Mouse (Mus musculus): ENCODE measurements at regions not wholly inside any gene's neighbourhood (a gene's known extent, or its start where the extent isn't known, plus 50 kb on each side); places are given as distances from the start of the nearest gene placed in this dataset.

DNA sequence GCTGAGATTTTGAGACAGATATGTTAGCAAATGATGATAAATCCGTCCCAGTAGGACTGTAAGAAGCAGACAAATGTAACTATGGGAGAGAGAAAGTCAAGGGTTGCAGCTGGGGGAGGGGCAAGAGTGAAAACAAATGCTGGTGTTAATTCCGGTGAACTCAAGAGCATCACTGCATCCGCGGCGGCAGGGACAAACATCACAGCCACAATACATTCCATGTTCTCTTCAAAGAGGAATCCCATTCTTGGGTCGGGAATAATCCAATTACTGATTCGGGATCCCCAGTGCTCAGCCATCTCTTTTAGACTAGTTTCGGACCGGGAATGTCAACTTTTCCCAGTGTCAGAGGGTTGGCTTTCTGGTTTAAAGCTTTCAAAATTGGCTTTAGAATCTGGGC is 243.5 kb upstream of the Irx5 start:
- Histone ChIP-seq H3K27ac (ENCODE audit: low read depth) (no peak overlapping the region), H3K4me3 (ENCODE audit: low read depth, low read length) (no peak overlapping the region), H3K27me3 (replicated peaks; ENCODE audit: control insufficient read depth, insufficient read depth, low read length) (no peaks in the 10 kb centered on the region), H3K4me1 (replicated peaks; ENCODE audit: control insufficient read depth, insufficient read depth, low read length) (peaks cover 10% of the 10 kb centered on the region; the same call in 1 of the 2 replicates), H3K36me3 (ENCODE audit: control insufficient read depth, insufficient read depth, low read length) (no peaks in the 10 kb centered on the region), H3K4me2 (ENCODE audit: low read length) (peak overlapping the region; percentile 11; the same call in 1 of the 2 replicates), H3K9ac (ENCODE audit: low read length) (no peak overlapping the region), H3K9me3 (ENCODE audit: control insufficient read depth, low read length) (no peaks in the 10 kb centered on the region)
- ATAC-seq (replicated peaks; ENCODE audit: low FRiP score, low TSS enrichment, low read depth) (no peak), DNase-seq (ENCODE audit: low spot score) (no peak)
- 16% methylated on average over 9 of the region's 9 CpGs for WGBS

- Histone ChIP-seq H3K9ac (ENCODE audit: low read length) (no peak overlapping the region), H3K4me2 (ENCODE audit: low read length) (no peak overlapping the region), H3K27me3 (replicated peaks; ENCODE audit: control insufficient read depth, insufficient read depth, low read length) (no peaks in the 10 kb centered on the region), H3K4me1 (replicated peaks; ENCODE audit: control insufficient read depth, insufficient read depth, low read length) (peaks cover 10% of the 10 kb centered on the region; the same call in 1 of the 2 replicates), H3K4me3 (ENCODE audit: low read depth, low read length) (no peak overlapping the region), H3K36me3 (ENCODE audit: control insufficient read depth, insufficient read depth, low read length) (no peaks in the 10 kb centered on the region), H3K9me3 (ENCODE audit: control insufficient read depth, low read length) (no peaks in the 10 kb centered on the region), H3K27ac (ENCODE audit: low read depth) (no peak overlapping the region)
- WGBS, result 65% methylated on average over 4 of the region's 4 CpGs
- no peak for DNase-seq (ENCODE audit: low spot score)
- no peak for ATAC-seq (replicated peaks; ENCODE audit: low FRiP score, low TSS enrichment, low read depth)
These were observed 244.0 kb upstream of the Irx5 start for GRCm38 (mm10) chr8:92113386-92113785.

DNA sequence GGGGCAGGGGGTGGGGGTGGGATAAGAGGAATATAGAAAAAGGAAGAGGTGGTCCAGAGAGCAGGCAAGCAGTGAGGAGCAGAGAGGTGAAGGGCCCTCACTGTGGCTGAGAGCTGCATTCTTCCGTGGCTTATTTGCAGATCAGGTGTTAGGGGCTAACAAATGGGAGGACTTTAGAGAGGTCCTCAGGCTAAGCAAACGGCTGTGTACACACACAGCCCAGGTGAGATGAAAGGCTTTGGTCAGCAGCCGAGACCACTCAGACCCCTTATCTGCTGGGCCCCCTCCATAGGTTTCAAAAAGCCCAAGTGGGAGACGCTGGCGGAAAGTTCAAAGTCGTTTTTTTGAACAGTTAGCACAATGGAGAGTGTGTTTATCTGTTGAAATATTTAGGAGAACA is 252.9 kb upstream of the Irx5 start:
- WGBS, result 45% methylated on average over 6 of the region's 6 CpGs
- no peak overlapping the region for H3K27ac ChIP-seq (ENCODE audit: low read depth)
- DNase-seq (ENCODE audit: low spot score) (no peak), ATAC-seq (replicated peaks; ENCODE audit: low FRiP score, low TSS enrichment, low read depth) (no peak)
- H3K36me3 ChIP-seq (ENCODE audit: control insufficient read depth, insufficient read depth, low read length), result no peaks in the 10 kb centered on the region
- no peaks in the 10 kb centered on the region for H3K4me1 ChIP-seq (replicated peaks; ENCODE audit: control insufficient read depth, insufficient read depth, low read length)
- no peak overlapping the region for H3K9ac ChIP-seq (ENCODE audit: low read length)
- no peak overlapping the region for H3K4me2 ChIP-seq (ENCODE audit: low read length)
- H3K9me3 ChIP-seq (ENCODE audit: control insufficient read depth, low read length), result no peaks in the 10 kb centered on the region
- no peak overlapping the region for H3K4me3 ChIP-seq (ENCODE audit: low read depth, low read length)
- no peaks in the 10 kb centered on the region for H3K27me3 ChIP-seq (replicated peaks; ENCODE audit: control insufficient read depth, insufficient read depth, low read length)

GRCm38 (mm10) chr8:92102521-92102920 is 254.9 kb upstream of the Irx5 start:
- Histone ChIP-seq H3K27ac (ENCODE audit: low read depth) (no peak overlapping the region), H3K9ac (ENCODE audit: low read length) (no peak overlapping the region), H3K9me3 (ENCODE audit: control insufficient read depth, low read length) (no peaks in the 10 kb centered on the region), H3K27me3 (replicated peaks; ENCODE audit: control insufficient read depth, insufficient read depth, low read length) (no peaks in the 10 kb centered on the region), H3K4me3 (ENCODE audit: low read depth, low read length) (no peak overlapping the region), H3K36me3 (ENCODE audit: control insufficient read depth, insufficient read depth, low read length) (no peaks in the 10 kb centered on the region), H3K4me2 (ENCODE audit: low read length) (no peak overlapping the region), H3K4me1 (replicated peaks; ENCODE audit: control insufficient read depth, insufficient read depth, low read length) (no peaks in the 10 kb centered on the region)
- no peak for ATAC-seq (replicated peaks; ENCODE audit: low FRiP score, low TSS enrichment, low read depth)
- no peak for DNase-seq (ENCODE audit: low spot score)
- WGBS, result 88% methylated on average over 4 of the region's 4 CpGs

DNA sequence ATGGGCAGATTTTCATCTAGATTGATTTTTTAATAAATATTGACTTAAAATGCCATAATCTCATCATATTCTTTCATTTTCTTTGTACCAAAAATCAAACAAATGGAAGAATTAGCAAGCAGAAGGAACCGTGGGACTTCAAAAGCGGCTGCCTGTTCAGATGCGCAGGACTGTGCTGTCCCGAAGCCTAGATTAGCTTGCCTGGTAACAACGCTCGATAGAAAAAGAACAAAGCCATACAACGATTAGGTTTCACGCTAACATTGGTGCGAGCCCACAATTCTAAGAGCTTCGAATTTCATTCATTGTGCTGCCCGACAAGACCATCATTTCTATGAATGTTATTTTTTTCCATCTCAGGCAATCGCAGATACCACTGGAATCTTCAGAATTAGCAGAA is 262.1 kb upstream of the Irx5 start:
- H3K4me2 ChIP-seq (ENCODE audit: low read length), result no peak overlapping the region
- no peak overlapping the region for H3K27ac ChIP-seq (ENCODE audit: low read depth)
- 89% methylated on average over 12 of the region's 12 CpGs for WGBS

DNA sequence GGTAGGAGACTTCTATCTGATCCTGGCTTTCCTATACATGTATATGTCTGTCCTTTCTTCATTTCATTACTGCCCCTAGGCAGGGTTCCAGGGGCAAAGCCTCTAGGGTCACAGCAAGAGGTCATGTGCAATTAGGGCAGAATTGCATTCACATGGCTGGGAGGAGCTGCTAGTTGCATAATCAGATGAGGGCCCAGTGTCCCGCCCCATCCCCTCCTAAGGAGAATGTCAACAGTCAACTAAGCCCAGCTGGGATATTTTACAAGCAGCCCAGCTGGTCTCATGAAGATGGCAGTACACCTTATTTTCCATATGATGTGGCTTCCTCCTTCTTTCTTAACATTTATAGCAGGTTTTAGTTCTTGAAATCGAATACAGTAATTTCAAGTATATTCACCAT is 273.3 kb upstream of the Irx5 start:
- no peak overlapping the region for H3K27ac ChIP-seq (ENCODE audit: low read depth)
- no peak overlapping the region for H3K4me2 ChIP-seq (ENCODE audit: low read length)
- WGBS, result 56% methylated on average over 2 of the region's 2 CpGs
- DNase-seq (ENCODE audit: low spot score) (no peak), ATAC-seq (replicated peaks; ENCODE audit: low FRiP score, low TSS enrichment, low read depth) (no peak)
- H3K27me3 ChIP-seq (replicated peaks; ENCODE audit: control insufficient read depth, insufficient read depth, low read length), result no peaks in the 10 kb centered on the region
- no peaks in the 10 kb centered on the region for H3K9me3 ChIP-seq (ENCODE audit: control insufficient read depth, low read length)
- H3K9ac ChIP-seq (ENCODE audit: low read length), result no peak overlapping the region
- no peaks in the 10 kb centered on the region for H3K4me1 ChIP-seq (replicated peaks; ENCODE audit: control insufficient read depth, insufficient read depth, low read length)
- no peak overlapping the region for H3K4me3 ChIP-seq (ENCODE audit: low read depth, low read length)
- H3K36me3 ChIP-seq (ENCODE audit: control insufficient read depth, insufficient read depth, low read length), result no peaks in the 10 kb centered on the region

More for the DNA sequence above, 262.1 kb upstream of the Irx5 start:
- no peak overlapping the region for H3K9ac ChIP-seq (ENCODE audit: low read length)
- H3K4me1 ChIP-seq (replicated peaks; ENCODE audit: control insufficient read depth, insufficient read depth, low read length), result no peaks in the 10 kb centered on the region
- H3K9me3 ChIP-seq (ENCODE audit: control insufficient read depth, low read length), result no peaks in the 10 kb centered on the region
- H3K4me3 ChIP-seq (ENCODE audit: low read depth, low read length), result no peak overlapping the region
- DNase-seq (ENCODE audit: low spot score) (no peak), ATAC-seq (replicated peaks; ENCODE audit: low FRiP score, low TSS enrichment, low read depth) (no peak)
- no peaks in the 10 kb centered on the region for H3K27me3 ChIP-seq (replicated peaks; ENCODE audit: control insufficient read depth, insufficient read depth, low read length)
- H3K36me3 ChIP-seq (ENCODE audit: control insufficient read depth, insufficient read depth, low read length), result no peaks in the 10 kb centered on the region

DNA sequence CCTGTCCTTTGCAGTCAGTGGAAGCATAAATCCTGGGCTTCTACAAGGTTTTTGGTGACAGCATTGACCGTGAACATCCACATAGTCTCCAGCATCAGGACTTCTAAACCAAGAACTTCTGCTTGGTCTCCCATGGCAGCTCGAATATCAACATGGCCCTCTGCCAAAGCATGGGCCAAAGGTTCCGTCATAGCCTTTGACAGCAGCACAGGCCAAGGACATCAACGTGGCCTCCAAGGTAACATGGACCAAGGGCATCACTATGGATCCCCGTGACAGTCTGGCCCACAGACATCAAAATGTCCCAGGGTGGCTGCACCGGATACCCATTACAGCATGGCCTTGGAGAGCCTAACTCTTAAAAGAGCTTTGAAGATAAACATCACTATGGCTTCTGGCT is 275.5 kb upstream of the Irx5 start:
- 81% methylated on average over 6 of the region's 6 CpGs for WGBS

DNA sequence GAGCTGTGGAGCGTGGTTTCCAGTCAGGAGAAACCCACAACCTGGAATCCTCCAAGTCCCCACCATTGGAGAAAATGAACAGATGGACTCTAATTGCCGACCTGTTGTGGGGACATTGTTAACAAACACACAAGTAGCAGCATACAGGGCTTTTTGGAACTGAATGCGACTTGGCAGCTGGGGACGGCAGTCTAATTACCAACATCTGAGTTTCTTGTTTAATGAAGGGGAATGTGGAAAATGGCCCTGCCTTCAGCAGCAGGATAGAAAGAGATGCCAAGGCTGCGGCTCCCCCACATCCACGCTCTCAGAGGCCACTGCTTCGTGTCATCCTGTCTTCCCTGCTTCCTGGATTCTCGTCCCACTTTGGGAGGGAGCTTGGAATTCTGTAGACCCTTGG is 276.6 kb upstream of the Irx5 start:
- no peak for ATAC-seq (replicated peaks; ENCODE audit: low FRiP score, low TSS enrichment, low read depth)
- Histone ChIP-seq H3K9ac (ENCODE audit: low read length) (no peak overlapping the region), H3K4me3 (ENCODE audit: low read depth, low read length) (no peak overlapping the region), H3K9me3 (ENCODE audit: control insufficient read depth, low read length) (no peaks in the 10 kb centered on the region), H3K4me1 (replicated peaks; ENCODE audit: control insufficient read depth, insufficient read depth, low read length) (no peaks in the 10 kb centered on the region), H3K27ac (ENCODE audit: low read depth) (no peak overlapping the region), H3K4me2 (ENCODE audit: low read length) (no peak overlapping the region), H3K27me3 (replicated peaks; ENCODE audit: control insufficient read depth, insufficient read depth, low read length) (no peaks in the 10 kb centered on the region), H3K36me3 (ENCODE audit: control insufficient read depth, insufficient read depth, low read length) (no peaks in the 10 kb centered on the region)
- 85% methylated on average over 8 of the region's 8 CpGs for WGBS
- DNase-seq (ENCODE audit: low spot score), result no peak

More for the DNA sequence above, 275.5 kb upstream of the Irx5 start:
- ATAC-seq (replicated peaks; ENCODE audit: low FRiP score, low TSS enrichment, low read depth), result no peak
- DNase-seq (ENCODE audit: low spot score), result no peak
- no peak overlapping the region for H3K9ac ChIP-seq (ENCODE audit: low read length)
- H3K27ac ChIP-seq (ENCODE audit: low read depth), result no peak overlapping the region
- H3K4me2 ChIP-seq (ENCODE audit: low read length), result no peak overlapping the region
- no peaks in the 10 kb centered on the region for H3K4me1 ChIP-seq (replicated peaks; ENCODE audit: control insufficient read depth, insufficient read depth, low read length)
- no peaks in the 10 kb centered on the region for H3K27me3 ChIP-seq (replicated peaks; ENCODE audit: control insufficient read depth, insufficient read depth, low read length)
- no peaks in the 10 kb centered on the region for H3K36me3 ChIP-seq (ENCODE audit: control insufficient read depth, insufficient read depth, low read length)
- no peak overlapping the region for H3K4me3 ChIP-seq (ENCODE audit: low read depth, low read length)
- no peaks in the 10 kb centered on the region for H3K9me3 ChIP-seq (ENCODE audit: control insufficient read depth, low read length)

DNA sequence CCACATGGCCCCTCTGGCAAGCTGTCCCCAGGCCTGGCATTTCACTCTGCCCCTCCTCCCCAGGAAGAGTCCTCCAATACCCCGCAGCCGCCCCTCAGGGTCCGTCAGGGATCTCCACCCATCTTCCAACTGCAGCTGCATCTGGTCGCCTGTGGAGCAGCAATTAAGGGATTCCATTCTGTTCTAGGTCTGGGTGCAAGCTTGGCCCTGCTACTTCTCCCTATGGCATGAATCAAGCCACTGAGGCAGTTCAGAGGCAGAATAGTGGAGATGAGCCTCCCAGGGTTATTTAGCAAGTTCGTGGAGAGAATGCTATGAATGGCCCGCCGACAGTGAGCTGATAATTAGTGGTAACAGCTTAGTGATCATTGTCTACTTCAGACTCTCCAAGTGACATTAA is 275.7 kb upstream of the Irx3 start:
- Histone ChIP-seq H3K9me3 (ENCODE audit: control insufficient read depth, low read length) (no peaks in the 10 kb centered on the region), H3K36me3 (ENCODE audit: control insufficient read depth, insufficient read depth, low read length) (no peaks in the 10 kb centered on the region), H3K4me2 (ENCODE audit: low read length) (no peak overlapping the region), H3K27me3 (replicated peaks; ENCODE audit: control insufficient read depth, insufficient read depth, low read length) (peaks cover 2% of the 10 kb centered on the region), H3K9ac (ENCODE audit: low read length) (no peak overlapping the region), H3K27ac (ENCODE audit: low read depth) (no peak overlapping the region), H3K4me1 (replicated peaks; ENCODE audit: control insufficient read depth, insufficient read depth, low read length) (no peaks in the 10 kb centered on the region), H3K4me3 (ENCODE audit: low read depth, low read length) (no peak overlapping the region)
- ATAC-seq (replicated peaks; ENCODE audit: low FRiP score, low TSS enrichment, low read depth) (no peak), DNase-seq (ENCODE audit: low spot score) (no peak)
- 57% methylated on average over 7 of the region's 7 CpGs for WGBS
